ENCODE assay signal across 28 mouse cellular contexts in the genomic region with DNA sequence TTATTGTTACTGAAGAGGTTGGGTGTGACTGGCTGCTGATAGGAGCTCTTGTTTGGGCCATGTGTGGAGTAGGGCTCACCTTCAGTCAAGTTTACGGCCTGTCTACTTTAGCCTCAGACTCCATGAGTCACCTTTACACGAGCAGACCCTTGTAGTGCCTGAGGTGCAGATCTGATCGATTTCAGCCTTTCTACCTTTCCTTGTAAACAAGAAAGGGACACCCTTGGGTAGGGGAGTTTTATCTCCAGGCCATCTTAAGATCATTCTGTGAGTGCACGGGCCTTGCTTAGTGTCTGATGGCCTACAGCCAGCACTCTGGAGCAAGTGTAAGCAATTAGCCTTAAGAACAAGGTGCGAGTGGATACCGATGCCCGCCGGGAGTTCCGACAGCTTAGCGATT. TPM values are rescaled to one million over a fixed set of nuclear protein-coding genes. Genes with fewer than 3 reads are reported as not detected.
"Had no signal": no experiment of that assay in that cellular context is flagged by ENCODE, and none has a peak within 500 bp of the region (broad histone marks: within the 10 kb centered on the region; RNA-seq: fewer than 3 reads in every experiment).

No protein-coding gene starts in this region.

- H3K4me1 ChIP-seq: midbrain, embryonic 15.5 days had no signal

- H3K4me3 ChIP-seq: limb, embryonic 12.5 days; limb, embryonic 15.5 days; lung, embryonic 15.5 days; midbrain, embryonic 12.5 days; midbrain, embryonic 15.5 days; myocyte had no signal

- ATAC-seq: intestine, embryonic 16.5 days; liver, postnatal 0 days; midbrain, embryonic 15.5 days had no signal

- H3K9me3 ChIP-seq: limb, embryonic 12.5 days; limb, embryonic 15.5 days; lung, embryonic 15.5 days; midbrain, embryonic 12.5 days; midbrain, embryonic 15.5 days had no signal

- H3K36me3 ChIP-seq: limb, embryonic 12.5 days; limb, embryonic 15.5 days; lung, embryonic 15.5 days; midbrain, embryonic 12.5 days; midbrain, embryonic 15.5 days had no signal

- H3K9ac ChIP-seq: limb, embryonic 12.5 days; limb, embryonic 15.5 days; liver, embryonic 14.5 days; liver, postnatal 0 days; lung, embryonic 15.5 days; midbrain, embryonic 12.5 days; midbrain, embryonic 15.5 days had no signal

- DNase-seq: kidney, adult 18-20 months; kidney, adult 9 months; kidney, postnatal 14 days; kidney, postnatal 4 days; left cerebral cortex, postnatal 4 days; liver, postnatal 0 days; lung, postnatal 14 days; lung, postnatal 4 days; right cerebral cortex, postnatal 25 days; thymus, postnatal 25 days had no signal

- H3K27ac ChIP-seq: limb, embryonic 12.5 days; limb, embryonic 15.5 days; liver, embryonic 14.5 days; lung, embryonic 15.5 days; midbrain, embryonic 12.5 days; midbrain, embryonic 15.5 days had no signal

- H3K4me2 ChIP-seq: limb, embryonic 12.5 days; limb, embryonic 15.5 days; liver, embryonic 11.5 days; lung, embryonic 15.5 days; midbrain, embryonic 12.5 days; midbrain, embryonic 15.5 days had no signal

RNA-seq across cellular contexts. Expression of gene Pou5f1, which starts 1.1 kb away (rescaled TPM):
- total RNA-seq: left cerebral cortex, postnatal 4 days; monocyte, adult 5-6 weeks had no signal
- polyA plus RNA-seq: intestine, embryonic 16.5 days; limb, embryonic 15.5 days; liver, embryonic 11.5 days; liver, embryonic 14.5 days; liver, postnatal 0 days; midbrain, embryonic 12.5 days; myocyte; neural tube, embryonic 11.5 days; neural tube, embryonic 14.5 days; small intestine, adult 2 months; spleen, adult 2 months; stomach, embryonic 16.5 days had no signal

RNA-seq across cellular contexts. Expression of gene Psors1c2, which starts 26.1 kb away (rescaled TPM):
- total RNA-seq: megakaryocyte progenitor cell, adult 5-6 weeks; megakaryocyte-erythroid progenitor cell, adult 5-6 weeks; monocyte, adult 5-6 weeks had no signal

RNA-seq across cellular contexts. Expression of gene H2-Q10, which starts 37.0 kb away (rescaled TPM):
- total RNA-seq: layer of hippocampus, postnatal 14 days had no signal
